Mouse (Mus musculus): ENCODE measurements around the gene Ropn1l. TPM values are rescaled to one million over a fixed set of nuclear protein-coding genes. Genes with fewer than 3 reads are reported as not detected.

The Ropn1l gene
- total RNA-seq (2021) = under 1 TPM; 0.57 to 0.79 TPM

- intact Hi-C loops (cut with DNase I) = no loop called here
- peak; percentile 88 to 91 for DNase-seq (ENCODE audit: low spot score in 2 of 2)
Observed at GRCm38 (mm10) chr15:31453098-31453916, at the start of gene Ropn1l. Ropn1l (minus strand) TSS chr15:31453737.

- intact Hi-C loops (cut with DNase I) = no loop called here
- DNase-seq (ENCODE audit: low spot score in 2 of 2) = no peak
Observed at GRCm38 (mm10) chr15:31502996-31503395, 49.5 kb upstream of the Ropn1l start.

GRCm38 (mm10) chr15:31502313-31502712 lies 48.8 kb upstream of the Ropn1l start:
- intact Hi-C loops (cut with DNase I) = no loop called here

GRCm38 (mm10) chr15:31494803-31495202 lies 41.3 kb upstream of the Ropn1l start:
- intact Hi-C loops (cut with DNase I) = no loop called here
- DNase-seq (ENCODE audit: low spot score in 2 of 2) = no peak

More at GRCm38 (mm10) chr15:31502313-31502712, 48.8 kb upstream of the Ropn1l start:
- no peak for DNase-seq (ENCODE audit: low spot score in 2 of 2)

- no peak for DNase-seq (ENCODE audit: low spot score in 2 of 2)
- intact Hi-C loops (cut with DNase I) = no loop called here
Observed at GRCm38 (mm10) chr15:31494310-31494709, 40.8 kb upstream of the Ropn1l start.

GRCm38 (mm10) chr15:31487407-31487806 lies 33.9 kb upstream of the Ropn1l start:
- intact Hi-C loops (cut with DNase I) = no loop called here
- DNase-seq (ENCODE audit: low spot score in 2 of 2) = no peak

- intact Hi-C loops (cut with DNase I) = no loop called here
- no peak for DNase-seq (ENCODE audit: low spot score in 2 of 2)
Observed at GRCm38 (mm10) chr15:31476678-31477077, 23.1 kb upstream of the Ropn1l start.

GRCm38 (mm10) chr15:31472645-31473574 lies 19.4 kb upstream of the Ropn1l start:
- DNase-seq (ENCODE audit: low spot score in 2 of 2) = no peak

GRCm38 (mm10) chr15:31471529-31471928 lies 18.0 kb upstream of the Ropn1l start:
- DNase-seq (ENCODE audit: low spot score in 2 of 2) = no peak
- intact Hi-C loops (cut with DNase I) = no loop called here

More at GRCm38 (mm10) chr15:31472645-31473574, 19.4 kb upstream of the Ropn1l start:
- intact Hi-C loops (cut with DNase I) = no loop called here

- DNase-seq (ENCODE audit: low spot score in 2 of 2) = no peak
- intact Hi-C loops (cut with DNase I) = no loop called here
Observed at GRCm38 (mm10) chr15:31469497-31469896, 16.0 kb upstream of the Ropn1l start.

- DNase-seq (ENCODE audit: low spot score in 2 of 2) = no peak
- intact Hi-C loops (cut with DNase I) = no loop called here
Observed at GRCm38 (mm10) chr15:31468806-31469205, 15.3 kb upstream of the Ropn1l start.

GRCm38 (mm10) chr15:31466749-31467148 lies 13.2 kb upstream of the Ropn1l start:
- intact Hi-C loops (cut with DNase I) = no loop called here
- DNase-seq (ENCODE audit: low spot score in 2 of 2) = no peak

GRCm38 (mm10) chr15:31466295-31466694 lies 12.8 kb upstream of the Ropn1l start:
- DNase-seq (ENCODE audit: low spot score in 2 of 2) = no peak
- intact Hi-C loops (cut with DNase I) = no loop called here

- no peak for DNase-seq (ENCODE audit: low spot score in 2 of 2)
- intact Hi-C loops (cut with DNase I) = no loop called here
Observed at GRCm38 (mm10) chr15:31465806-31466205, 12.3 kb upstream of the Ropn1l start.

GRCm38 (mm10) chr15:31460571-31460970 lies 7.0 kb upstream of the Ropn1l start:
- no peak for DNase-seq (ENCODE audit: low spot score in 2 of 2)
- intact Hi-C loops (cut with DNase I) = no loop called here

- intact Hi-C loops (cut with DNase I) = no loop called here
- DNase-seq (ENCODE audit: low spot score in 2 of 2) = no peak
Observed at GRCm38 (mm10) chr15:31458081-31458480, 4.5 kb upstream of the Ropn1l start.

GRCm38 (mm10) chr15:31456381-31456780 lies 2.8 kb upstream of the Ropn1l start:
- intact Hi-C loops (cut with DNase I) = no loop called here
- no peak for DNase-seq (ENCODE audit: low spot score in 2 of 2)

- intact Hi-C loops (cut with DNase I) = no loop called here
- no peak for DNase-seq (ENCODE audit: low spot score in 2 of 2)
Observed at GRCm38 (mm10) chr15:31454861-31455295, 1.3 kb upstream of the Ropn1l start.

GRCm38 (mm10) chr15:31454096-31454860 lies 741 bp upstream of the Ropn1l start:
- no peak for DNase-seq (ENCODE audit: low spot score in 2 of 2)
- intact Hi-C loops (cut with DNase I) = no loop called here
